Mouse (Mus musculus): ENCODE results near the gene Coa4.
"Not testable (repeated sequence)": the region's sequence is repeated elsewhere in the genome, so short reads cannot be mapped to it uniquely, and the experiment has no call there.

The Coa4 gene

GRCm38 (mm10) chr7:100561861-100562587 lies 25.2 kb downstream of the Coa4 start:
- no peak for DNase-seq (ENCODE audit: low spot score)

- DNase-seq (ENCODE audit: low spot score): not testable (repeated sequence)
Measured at GRCm38 (mm10) chr7:100567238-100567637, 30.4 kb downstream of the Coa4 start.

- no peak for DNase-seq (ENCODE audit: low spot score)
Measured at GRCm38 (mm10) chr7:100569907-100570306, 33.0 kb downstream of the Coa4 start.

- no peak for DNase-seq (ENCODE audit: low spot score)
Measured at GRCm38 (mm10) chr7:100570930-100571715, 34.3 kb downstream of the Coa4 start.

GRCm38 (mm10) chr7:100572061-100572460 lies 35.2 kb downstream of the Coa4 start:
- DNase-seq (ENCODE audit: low spot score): no peak

GRCm38 (mm10) chr7:100572704-100573103 lies 35.8 kb downstream of the Coa4 start:
- DNase-seq (ENCODE audit: low spot score): no peak

- DNase-seq (ENCODE audit: low spot score): no peak
Measured at GRCm38 (mm10) chr7:100578794-100579193, 41.9 kb downstream of the Coa4 start.

- no peak for DNase-seq (ENCODE audit: low spot score)
Measured at GRCm38 (mm10) chr7:100582235-100582634, 45.4 kb downstream of the Coa4 start.

- DNase-seq (ENCODE audit: low spot score): peak; percentile 95
Measured at GRCm38 (mm10) chr7:100582727-100583236, 45.9 kb downstream of the Coa4 start.

GRCm38 (mm10) chr7:100589816-100590215 lies 52.9 kb downstream of the Coa4 start:
- DNase-seq (ENCODE audit: low spot score): no peak
